Mouse (Mus musculus): ENCODE measurements around the gene Furin.

The Furin gene

GRCm38 (mm10) chr7:80405188-80405695, at the start of gene Furin:
TSS of gene Furin (minus strand) at chr7:80405436.
- DNase-seq = no peak

GRCm38 (mm10) chr7:80454786-80455185, 49.5 kb upstream of the Furin start:
- no peak for DNase-seq

- DNase-seq = no peak
These were observed 48.8 kb upstream of the Furin start for GRCm38 (mm10) chr7:80453997-80454396.

- no peak for DNase-seq
These were observed 47.9 kb upstream of the Furin start for GRCm38 (mm10) chr7:80453121-80453520.

- no peak for DNase-seq
These were observed 47.0 kb upstream of the Furin start for GRCm38 (mm10) chr7:80452241-80452640.

GRCm38 (mm10) chr7:80451550-80452232, 46.5 kb upstream of the Furin start:
- DNase-seq = no peak

GRCm38 (mm10) chr7:80450354-80450753, 45.1 kb upstream of the Furin start:
- no peak for DNase-seq

GRCm38 (mm10) chr7:80449620-80450091, 44.4 kb upstream of the Furin start:
- no peak for DNase-seq

GRCm38 (mm10) chr7:80447336-80447735, 42.1 kb upstream of the Furin start:
- DNase-seq = no peak

- DNase-seq = no peak
These were observed 41.1 kb upstream of the Furin start for GRCm38 (mm10) chr7:80446221-80446878.

GRCm38 (mm10) chr7:80445492-80445891, 40.3 kb upstream of the Furin start:
- no peak for DNase-seq

- DNase-seq = no peak
These were observed 39.4 kb upstream of the Furin start for GRCm38 (mm10) chr7:80444401-80445249.

- DNase-seq = no peak
These were observed 37.9 kb upstream of the Furin start for GRCm38 (mm10) chr7:80443124-80443523.

GRCm38 (mm10) chr7:80441986-80442904, 37.0 kb upstream of the Furin start:
- DNase-seq = no peak

- DNase-seq = no peak
These were observed 35.4 kb upstream of the Furin start for GRCm38 (mm10) chr7:80440685-80441084.

- no peak for DNase-seq
These were observed 34.7 kb upstream of the Furin start for GRCm38 (mm10) chr7:80439789-80440488.

GRCm38 (mm10) chr7:80439032-80439760, 34.0 kb upstream of the Furin start:
- no peak for DNase-seq

GRCm38 (mm10) chr7:80436571-80436970, 31.3 kb upstream of the Furin start:
- peak; percentile 32 to 41 for DNase-seq

- DNase-seq = no peak
These were observed 30.4 kb upstream of the Furin start for GRCm38 (mm10) chr7:80435594-80435993.

GRCm38 (mm10) chr7:80429661-80430060, 24.4 kb upstream of the Furin start:
- peak; percentile 21 to 49 for DNase-seq

- DNase-seq = no peak
These were observed 22.5 kb upstream of the Furin start for GRCm38 (mm10) chr7:80427730-80428129.
